Mouse (Mus musculus): Measurements from ENCODE around the gene Gsdme.
A peak's percentile ranks its signal among the peaks of the same experiment; 100 is the strongest.

- TF ChIP-seq CTCF (IDR thresholded peaks at IDR 0.05; ENCODE audit: low read depth, low read length) = no peak
- TF ChIP-seq POLR2AphosphoS5 (IDR thresholded peaks at IDR 0.05; ENCODE audit: insufficient replicate concordance, low read depth, low read length) = no peak
- TF ChIP-seq GATA1 (IDR thresholded peaks at IDR 0.05; ENCODE audit: borderline replicate concordance, low read length) = no peak
- TF ChIP-seq TAL1 (conservative IDR thresholded peaks at IDR 0.05; ENCODE audit: low read depth, low read length) = peak; percentile 82
Measured at GRCm38 (mm10) chr6:50240437-50240836, 23.2 kb downstream of the Gsdme start.
